Mouse (Mus musculus) bone marrow macrophage, adult 2 months (primary cell): ENCODE data around the gene Cep97.

Experiments
- CTCF ChIP-seq: IDR thresholded peaks from 2 replicates; pipeline ENCODE4 v1.5.1; 2012; ENCODE audit warnings: low read depth, mild to moderate bottlenecking, low read length, moderate library complexity
- POLR2A ChIP-seq: IDR thresholded peaks from 2 replicates; pipeline ENCODE4 v1.6.1; 2012; ENCODE audit warnings: mild to moderate bottlenecking, low read depth, low read length, borderline replicate concordance

GRCm38 (mm10) chr16:55889451-55889850, 45.2 kb downstream of the Cep97 start:
- no peak for TF ChIP-seq POLR2A
- TF ChIP-seq CTCF = no peak
